Mouse (Mus musculus) E14TG2a.4 (cell line): ENCODE measurements around the gene Por.

Source experiments
- CTCF ChIP-seq: conservative IDR thresholded peaks from 2 replicates; pipeline ENCODE4 v1.5.1; 2014; ENCODE audit warnings: low read length
- POU5F1 ChIP-seq: IDR thresholded peaks from 2 replicates; pipeline ENCODE4 v1.6.1; 2014; ENCODE audit warnings: low read length, borderline replicate concordance

DNA sequence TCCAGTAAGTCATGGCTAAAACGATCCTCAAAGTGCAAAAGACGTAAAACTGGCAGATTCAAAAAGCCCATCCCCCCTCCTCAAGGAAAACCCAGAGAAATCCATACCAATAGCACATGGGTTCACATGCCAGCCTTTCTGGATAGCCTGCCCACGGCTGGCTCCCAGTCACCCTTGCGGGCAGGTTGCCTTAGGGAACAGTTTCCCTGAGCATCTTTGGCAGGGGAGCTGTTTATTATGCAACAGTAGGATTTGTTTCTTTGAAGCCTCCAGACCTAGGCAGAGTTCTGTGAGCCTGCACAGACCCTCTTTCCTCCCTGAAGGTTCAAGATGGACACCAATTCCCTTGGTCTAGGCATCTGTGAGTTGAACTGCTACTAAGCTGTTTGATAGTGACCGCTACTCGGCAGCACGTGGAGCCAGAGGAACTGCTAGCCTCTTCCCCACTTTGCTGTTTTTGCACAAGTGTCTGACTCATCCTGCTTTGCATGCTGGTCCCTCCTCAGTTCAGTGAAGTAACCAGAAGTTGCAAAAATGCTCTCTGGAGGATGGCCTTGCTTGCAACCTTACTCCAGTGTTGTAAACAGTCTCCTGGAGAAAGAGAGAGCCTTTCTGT lies 40.9 kb downstream of the Por start:
- no peak for TF ChIP-seq CTCF
- no peak for TF ChIP-seq POU5F1
